Comparison of ENCODE assay signal across 7 mouse cellular contexts in genomic region chr17:46553926-46554325, GRCm38 (mm10). TPM values are rescaled to one million over a fixed set of nuclear protein-coding genes. Genes with fewer than 3 reads are reported as not detected.
A peak's percentile ranks its signal among the peaks of the same experiment; 100 is the strongest.
DNase-seq lines count a peak whose midpoint lies in the region; ATAC-seq lines count a peak whose summit lies in the region.

No protein-coding gene starts in this region.

- H3K4me1 ChIP-seq in lung, embryonic 16.5 days (replicated peaks; ENCODE audit: control insufficient read depth, insufficient read depth, low read length), result peaks cover 35% of the 10 kb centered on the region
- H3K4me1 ChIP-seq in forebrain, embryonic 15.5 days, result peaks cover 30% of the 10 kb centered on the region
- H3K4me1 ChIP-seq in limb, embryonic 13.5 days, result peaks cover 38% of the 10 kb centered on the region
- peaks cover 23% of the 10 kb centered on the region for H3K4me1 ChIP-seq in stomach, embryonic 16.5 days (ENCODE audit: control insufficient read depth, insufficient read depth, low read length)

- H3K9ac ChIP-seq in lung, embryonic 16.5 days (ENCODE audit: low read length), result peak overlapping the region; percentile 90
- H3K9ac ChIP-seq in forebrain, embryonic 15.5 days (replicated peaks), result 0 out of 2 replicates have a peak overlapping the region, but pooled peaks have one; percentile 17
- peak overlapping the region; percentile 99 for H3K9ac ChIP-seq in limb, embryonic 13.5 days
- H3K9ac ChIP-seq in stomach, embryonic 16.5 days (ENCODE audit: low read length), result peak overlapping the region; percentile 100

- H3K4me2 ChIP-seq in lung, embryonic 16.5 days (ENCODE audit: low read depth, low read length), result peak overlapping the region; percentile 90
- peak overlapping the region; percentile 95 for H3K4me2 ChIP-seq in forebrain, embryonic 15.5 days (replicated peaks)
- peak overlapping the region; percentile 92 for H3K4me2 ChIP-seq in limb, embryonic 13.5 days (replicated peaks)
- peak overlapping the region; percentile 88 for H3K4me2 ChIP-seq in stomach, embryonic 16.5 days (ENCODE audit: low read depth, low read length)

- ATAC-seq in lung, embryonic 16.5 days (ENCODE audit: low read depth), result no peak
- ATAC-seq in forebrain, embryonic 15.5 days (replicated peaks), result no peak
- no peak for ATAC-seq in limb, embryonic 13.5 days (ENCODE audit: low FRiP score, low read depth)
- no peak for ATAC-seq in stomach, embryonic 16.5 days (ENCODE audit: insufficient read depth, low FRiP score)

- no peaks in the 10 kb centered on the region for H3K9me3 ChIP-seq in lung, embryonic 16.5 days (ENCODE audit: control insufficient read depth, low read length)
- H3K9me3 ChIP-seq in forebrain, embryonic 15.5 days, result no peaks in the 10 kb centered on the region
- no peaks in the 10 kb centered on the region for H3K9me3 ChIP-seq in limb, embryonic 13.5 days
- H3K9me3 ChIP-seq in stomach, embryonic 16.5 days (replicated peaks; ENCODE audit: control insufficient read depth, low read length), result no peaks in the 10 kb centered on the region

- H3K27me3 ChIP-seq in lung, embryonic 16.5 days (ENCODE audit: control insufficient read depth, insufficient read depth, low read depth, low read length), result no peaks in the 10 kb centered on the region
- no peaks in the 10 kb centered on the region for H3K27me3 ChIP-seq in forebrain, embryonic 15.5 days
- H3K27me3 ChIP-seq in limb, embryonic 13.5 days, result no peaks in the 10 kb centered on the region
- no peaks in the 10 kb centered on the region for H3K27me3 ChIP-seq in stomach, embryonic 16.5 days (ENCODE audit: control insufficient read depth, insufficient read depth, low read length)

- H3K36me3 ChIP-seq in lung, embryonic 16.5 days (ENCODE audit: control insufficient read depth, insufficient read depth, low read length), result peaks cover 20% of the 10 kb centered on the region
- H3K36me3 ChIP-seq in forebrain, embryonic 15.5 days, result peaks cover 28% of the 10 kb centered on the region
- peaks cover 32% of the 10 kb centered on the region for H3K36me3 ChIP-seq in limb, embryonic 13.5 days
- H3K36me3 ChIP-seq in stomach, embryonic 16.5 days (ENCODE audit: control insufficient read depth, insufficient read depth, low read length), result peaks cover 13% of the 10 kb centered on the region

- WGBS in lung, embryonic 16.5 days, result 49% methylated on average over 3 of the region's 3 CpGs
- WGBS in forebrain, embryonic 15.5 days, result 72% methylated on average over 3 of the region's 3 CpGs
- 62% methylated on average over 3 of the region's 3 CpGs for WGBS in limb, embryonic 13.5 days
- 45% methylated on average over 3 of the region's 3 CpGs for WGBS in stomach, embryonic 16.5 days

- H3K27ac ChIP-seq in lung, embryonic 16.5 days (ENCODE audit: low read length), result peak overlapping the region; percentile 91
- H3K27ac ChIP-seq in forebrain, embryonic 15.5 days (replicated peaks), result no peak overlapping the region
- H3K27ac ChIP-seq in limb, embryonic 13.5 days, result peak overlapping the region; percentile 63; the same call in 1 of the 2 replicates
- H3K27ac ChIP-seq in stomach, embryonic 16.5 days (ENCODE audit: low read length), result peak overlapping the region; percentile 93

- intact Hi-C loops in gastrocnemius, postnatal 36 days (cut with DNase I), result no loop called here

- H3K4me3 ChIP-seq in lung, embryonic 16.5 days (ENCODE audit: low read length), result peak overlapping the region; percentile 73
- H3K4me3 ChIP-seq in forebrain, embryonic 15.5 days, result peak overlapping the region; percentile 85
- H3K4me3 ChIP-seq in limb, embryonic 13.5 days, result peak overlapping the region; percentile 99
- peak overlapping the region; percentile 97 for H3K4me3 ChIP-seq in stomach, embryonic 16.5 days (replicated peaks; ENCODE audit: low read length)

- no peak for DNase-seq in lung, postnatal 10 days
- no peak for DNase-seq in frontal cortex, adult 2 months (ENCODE audit: extremely low spot score in 1 of 2, low spot score in 1 of 2)
- no peak for DNase-seq in gastrocnemius, postnatal 36 days

RNA-seq across cellular contexts. Expression of gene Srf, which starts 2.0 kb away (rescaled TPM):
- 6.1 and 6.5 TPM in 2 replicates for polyA plus RNA-seq in lung, embryonic 16.5 days (2015; fragmentation: Nextera tagmentation; extraction: Ambion mirVana)
- 3.3 and 5.4 TPM in 2 replicates for polyA plus RNA-seq in forebrain, embryonic 15.5 days (2015; fragmentation: Nextera tagmentation; extraction: Ambion mirVana)
- 5.8 and 7.3 TPM in 2 replicates for polyA plus RNA-seq in limb, embryonic 13.5 days (2015; fragmentation: Nextera tagmentation; extraction: Ambion mirVana)
- 7.0 and 8.9 TPM in 2 replicates for polyA plus RNA-seq in stomach, embryonic 16.5 days (2015; fragmentation: Nextera tagmentation; extraction: Ambion mirVana)
- polyA plus RNA-seq in frontal cortex, adult 2 months (2012; rRNA removed), result 74.8 and 82.0 TPM in 2 replicates
- 10 to 100 TPM; 70.4 to 74.9 TPM for total RNA-seq in gastrocnemius, postnatal 36 days (2021)

RNA-seq across cellular contexts. Expression of gene Cul9, which starts 7.7 kb away (rescaled TPM):
- 4.0 and 4.1 TPM in 2 replicates for polyA plus RNA-seq in lung, embryonic 16.5 days (2015; fragmentation: Nextera tagmentation; extraction: Ambion mirVana)
- polyA plus RNA-seq in forebrain, embryonic 15.5 days (2015; fragmentation: Nextera tagmentation; extraction: Ambion mirVana), result 16.8 and 17.4 TPM in 2 replicates
- polyA plus RNA-seq in limb, embryonic 13.5 days (2015; fragmentation: Nextera tagmentation; extraction: Ambion mirVana), result 11.3 and 12.4 TPM in 2 replicates
- polyA plus RNA-seq in stomach, embryonic 16.5 days (2015; fragmentation: Nextera tagmentation; extraction: Ambion mirVana), result 3.2 and 4.0 TPM in 2 replicates
- 65.3 and 66.8 TPM in 2 replicates for polyA plus RNA-seq in frontal cortex, adult 2 months (2012; rRNA removed)
- 10 to 100 TPM; 11.2 to 11.4 TPM for total RNA-seq in gastrocnemius, postnatal 36 days (2021)

RNA-seq across cellular contexts. Expression of gene Dnph1, which starts 57.4 kb away (rescaled TPM):
- 33.4 and 37.2 TPM in 2 replicates for polyA plus RNA-seq in lung, embryonic 16.5 days (2015; fragmentation: Nextera tagmentation; extraction: Ambion mirVana)
- polyA plus RNA-seq in forebrain, embryonic 15.5 days (2015; fragmentation: Nextera tagmentation; extraction: Ambion mirVana), result 32.1 and 33.3 TPM in 2 replicates
- polyA plus RNA-seq in limb, embryonic 13.5 days (2015; fragmentation: Nextera tagmentation; extraction: Ambion mirVana), result 40.4 and 41.7 TPM in 2 replicates
- 40.4 and 45.3 TPM in 2 replicates for polyA plus RNA-seq in stomach, embryonic 16.5 days (2015; fragmentation: Nextera tagmentation; extraction: Ambion mirVana)
- polyA plus RNA-seq in frontal cortex, adult 2 months (2012; rRNA removed), result 4.0 and 4.8 TPM in 2 replicates
- 1 to 10 TPM; 4.9 to 6.7 TPM for total RNA-seq in gastrocnemius, postnatal 36 days (2021)

Comparison
In these comparisons a context has a peak if more than half of its experiments do, and no peak if none do; other contexts are left out.
1. H3K9ac ChIP-seq: peak in every context shown above with its lines; median percentile 100 in stomach, embryonic 16.5 days; 99 in limb, embryonic 13.5 days; 90 in lung, embryonic 16.5 days; 17 in forebrain, embryonic 15.5 days.